Mouse (Mus musculus): ENCODE results near the gene Cck. TPM values are rescaled to one million over a fixed set of nuclear protein-coding genes. Genes with fewer than 3 reads are reported as not detected.

The Cck gene
- polyA plus RNA-seq, 2 experiments, result 5.2 to 9.9 TPM

- Histone ChIP-seq H3K27ac (replicated peaks; ENCODE audit: low read depth, low read length) (no peak overlapping the region), H3K27me3 (ENCODE audit: control insufficient read depth, insufficient read depth, low read length) (no peaks in the 10 kb centered on the region), H3K9me3 (ENCODE audit: control insufficient read depth, low read length) (no peaks in the 10 kb centered on the region), H3K4me3 (replicated peaks; ENCODE audit: low read length) (peak overlapping the region; percentile 23), H3K4me1 (ENCODE audit: control insufficient read depth, insufficient read depth, low read length) (no peaks in the 10 kb centered on the region), H3K4me2 (replicated peaks; ENCODE audit: low read depth, low read length, severe bottlenecking) (peak overlapping the region; percentile 54), H3K36me3 (ENCODE audit: control insufficient read depth, insufficient read depth, low read length) (peaks cover 15% of the 10 kb centered on the region), H3K9ac (ENCODE audit: low read depth, low read length, severe bottlenecking) (peak overlapping the region; percentile 50)
- ATAC-seq (ENCODE audit: low FRiP score, low read depth) (peak; percentile 54), DNase-seq (ENCODE audit: low spot score) (peak; percentile 86)
- 9% methylated on average over 15 of the region's 15 CpGs for WGBS
- TF ChIP-seq POLR2A (IDR thresholded peaks at IDR 0.05; ENCODE audit: borderline replicate concordance, extremely low read depth, insufficient read depth, insufficient read length), result no peak
These were observed 18.1 kb downstream of the Cck start for GRCm38 (mm10) chr9:121477305-121477911.

- no peak overlapping the region for H3K4me3 ChIP-seq (replicated peaks; ENCODE audit: low read length)
- H3K4me1 ChIP-seq (ENCODE audit: control insufficient read depth, insufficient read depth, low read length), result no peaks in the 10 kb centered on the region
- no peaks in the 10 kb centered on the region for H3K27me3 ChIP-seq (ENCODE audit: control insufficient read depth, insufficient read depth, low read length)
- ATAC-seq (ENCODE audit: low FRiP score, low read depth) (no peak), DNase-seq (ENCODE audit: low spot score) (no peak)
- peaks cover 16% of the 10 kb centered on the region for H3K36me3 ChIP-seq (ENCODE audit: control insufficient read depth, insufficient read depth, low read length)
- no peaks in the 10 kb centered on the region for H3K9me3 ChIP-seq (ENCODE audit: control insufficient read depth, low read length)
- H3K9ac ChIP-seq (ENCODE audit: low read depth, low read length, severe bottlenecking), result no peak overlapping the region
- no peak for TF ChIP-seq POLR2A (IDR thresholded peaks at IDR 0.05; ENCODE audit: borderline replicate concordance, extremely low read depth, insufficient read depth, insufficient read length)
- H3K4me2 ChIP-seq (replicated peaks; ENCODE audit: low read depth, low read length, severe bottlenecking), result no peak overlapping the region
- no peak overlapping the region for H3K27ac ChIP-seq (replicated peaks; ENCODE audit: low read depth, low read length)
- 78% methylated on average over 16 of the region's 16 CpGs for WGBS
These were observed 19.7 kb downstream of the Cck start for GRCm38 (mm10) chr9:121475488-121476452.

GRCm38 (mm10) chr9:121474771-121475170 is 20.7 kb downstream of the Cck start:
- H3K4me2 ChIP-seq (replicated peaks; ENCODE audit: low read depth, low read length, severe bottlenecking), result no peak overlapping the region
- WGBS, result 81% methylated on average over 5 of the region's 5 CpGs
- H3K27me3 ChIP-seq (ENCODE audit: control insufficient read depth, insufficient read depth, low read length), result no peaks in the 10 kb centered on the region
- no peaks in the 10 kb centered on the region for H3K4me1 ChIP-seq (ENCODE audit: control insufficient read depth, insufficient read depth, low read length)
- TF ChIP-seq POLR2A (IDR thresholded peaks at IDR 0.05; ENCODE audit: borderline replicate concordance, extremely low read depth, insufficient read depth, insufficient read length), result no peak
- H3K36me3 ChIP-seq (ENCODE audit: control insufficient read depth, insufficient read depth, low read length), result peaks cover 16% of the 10 kb centered on the region
- H3K4me3 ChIP-seq (replicated peaks; ENCODE audit: low read length), result no peak overlapping the region
- no peak for DNase-seq (ENCODE audit: low spot score)
- H3K9me3 ChIP-seq (ENCODE audit: control insufficient read depth, low read length), result no peaks in the 10 kb centered on the region
- H3K27ac ChIP-seq (replicated peaks; ENCODE audit: low read depth, low read length), result no peak overlapping the region
- ATAC-seq (ENCODE audit: low FRiP score, low read depth), result no peak
- no peak overlapping the region for H3K9ac ChIP-seq (ENCODE audit: low read depth, low read length, severe bottlenecking)

GRCm38 (mm10) chr9:121469711-121470110 is 25.8 kb downstream of the Cck start:
- WGBS, result 81% methylated on average over 6 of the region's 6 CpGs
- H3K9ac ChIP-seq (ENCODE audit: low read depth, low read length, severe bottlenecking), result no peak overlapping the region
- H3K36me3 ChIP-seq (ENCODE audit: control insufficient read depth, insufficient read depth, low read length), result peaks cover 29% of the 10 kb centered on the region
- DNase-seq (ENCODE audit: low spot score) (no peak), ATAC-seq (ENCODE audit: low FRiP score, low read depth) (no peak)
- no peaks in the 10 kb centered on the region for H3K4me1 ChIP-seq (ENCODE audit: control insufficient read depth, insufficient read depth, low read length)
- no peaks in the 10 kb centered on the region for H3K27me3 ChIP-seq (ENCODE audit: control insufficient read depth, insufficient read depth, low read length)
- no peak overlapping the region for H3K4me2 ChIP-seq (replicated peaks; ENCODE audit: low read depth, low read length, severe bottlenecking)
- H3K4me3 ChIP-seq (replicated peaks; ENCODE audit: low read length), result no peak overlapping the region
- no peak for TF ChIP-seq POLR2A (IDR thresholded peaks at IDR 0.05; ENCODE audit: borderline replicate concordance, extremely low read depth, insufficient read depth, insufficient read length)
- H3K9me3 ChIP-seq (ENCODE audit: control insufficient read depth, low read length), result no peaks in the 10 kb centered on the region
- H3K27ac ChIP-seq (replicated peaks; ENCODE audit: low read depth, low read length), result no peak overlapping the region

GRCm38 (mm10) chr9:121467460-121467859 is 28.0 kb downstream of the Cck start:
- WGBS, result 90% methylated on average over 11 of the region's 11 CpGs
- TF ChIP-seq POLR2A (IDR thresholded peaks at IDR 0.05; ENCODE audit: borderline replicate concordance, extremely low read depth, insufficient read depth, insufficient read length), result no peak
- Histone ChIP-seq H3K9ac (ENCODE audit: low read depth, low read length, severe bottlenecking) (no peak overlapping the region), H3K4me3 (replicated peaks; ENCODE audit: low read length) (no peak overlapping the region), H3K27ac (replicated peaks; ENCODE audit: low read depth, low read length) (no peak overlapping the region), H3K27me3 (ENCODE audit: control insufficient read depth, insufficient read depth, low read length) (no peaks in the 10 kb centered on the region), H3K4me2 (replicated peaks; ENCODE audit: low read depth, low read length, severe bottlenecking) (no peak overlapping the region), H3K4me1 (ENCODE audit: control insufficient read depth, insufficient read depth, low read length) (no peaks in the 10 kb centered on the region), H3K36me3 (ENCODE audit: control insufficient read depth, insufficient read depth, low read length) (peaks cover 17% of the 10 kb centered on the region), H3K9me3 (ENCODE audit: control insufficient read depth, low read length) (no peaks in the 10 kb centered on the region)
- no peak for ATAC-seq (ENCODE audit: low FRiP score, low read depth)
- DNase-seq (ENCODE audit: low spot score), result no peak

All from limb, embryonic 14.5 days (tissue).